Mouse (Mus musculus): Measurements from ENCODE around the gene Cramp1l. TPM values are rescaled to one million over a fixed set of nuclear protein-coding genes. Genes with fewer than 3 reads are reported as not detected.

Gene Cramp1l
- polyA plus RNA-seq, 1 experiment: 19.4 TPM

- H3K27ac ChIP-seq (ENCODE audit: insufficient read depth, low read length): no peak overlapping the region
- no peaks in the 10 kb centered on the region for H3K4me1 ChIP-seq (ENCODE audit: control insufficient read depth, insufficient read depth, low read length)
- peak overlapping the region; percentile 86 for H3K9ac ChIP-seq (ENCODE audit: low read depth, poor library complexity, severe bottlenecking)
- TF ChIP-seq EP300 (IDR thresholded peaks at IDR 0.05; ENCODE audit: insufficient read depth, low read depth, low read length) (no peak), POLR2A (IDR thresholded peaks at IDR 0.05; ENCODE audit: insufficient read depth, low read length) (no peak), CTCF (IDR thresholded peaks at IDR 0.05; ENCODE audit: low read depth, low read length) (no peak)
- H3K9me3 ChIP-seq (replicated peaks; ENCODE audit: control insufficient read depth, insufficient read depth, low read length, poor library complexity, severe bottlenecking): no peaks in the 10 kb centered on the region
- H3K4me3 ChIP-seq (ENCODE audit: low read depth, low read length): peak overlapping the region; percentile 84
- no peaks in the 10 kb centered on the region for H3K27me3 ChIP-seq (ENCODE audit: control insufficient read depth, insufficient read depth, low read length, poor library complexity, severe bottlenecking)
- peaks cover 15% of the 10 kb centered on the region for H3K36me3 ChIP-seq (ENCODE audit: control insufficient read depth, insufficient read depth, low read length, poor library complexity, severe bottlenecking)
These were observed 582 bp downstream of the Cramp1l start for GRCm38 (mm10) chr17:25014841-25015570.

GRCm38 (mm10) chr17:25013606-25014501 lies 1.7 kb downstream of the Cramp1l start:
- H3K27ac ChIP-seq (ENCODE audit: insufficient read depth, low read length): no peak overlapping the region
- peak overlapping the region; percentile 80 for H3K4me3 ChIP-seq (ENCODE audit: low read depth, low read length)
- H3K36me3 ChIP-seq (ENCODE audit: control insufficient read depth, insufficient read depth, low read length, poor library complexity, severe bottlenecking): peaks cover 20% of the 10 kb centered on the region
- TF ChIP-seq CTCF (IDR thresholded peaks at IDR 0.05; ENCODE audit: low read depth, low read length) (no peak), EP300 (IDR thresholded peaks at IDR 0.05; ENCODE audit: insufficient read depth, low read depth, low read length) (no peak), POLR2A (IDR thresholded peaks at IDR 0.05; ENCODE audit: insufficient read depth, low read length) (no peak)
- no peaks in the 10 kb centered on the region for H3K27me3 ChIP-seq (ENCODE audit: control insufficient read depth, insufficient read depth, low read length, poor library complexity, severe bottlenecking)
- H3K4me1 ChIP-seq (ENCODE audit: control insufficient read depth, insufficient read depth, low read length): no peaks in the 10 kb centered on the region
- H3K9ac ChIP-seq (ENCODE audit: low read depth, poor library complexity, severe bottlenecking): peak overlapping the region; percentile 86
- no peaks in the 10 kb centered on the region for H3K9me3 ChIP-seq (replicated peaks; ENCODE audit: control insufficient read depth, insufficient read depth, low read length, poor library complexity, severe bottlenecking)

- TF ChIP-seq POLR2A (IDR thresholded peaks at IDR 0.05; ENCODE audit: insufficient read depth, low read length) (no peak), EP300 (IDR thresholded peaks at IDR 0.05; ENCODE audit: insufficient read depth, low read depth, low read length) (no peak), CTCF (IDR thresholded peaks at IDR 0.05; ENCODE audit: low read depth, low read length) (no peak)
- no peaks in the 10 kb centered on the region for H3K27me3 ChIP-seq (ENCODE audit: control insufficient read depth, insufficient read depth, low read length, poor library complexity, severe bottlenecking)
- no peak overlapping the region for H3K9ac ChIP-seq (ENCODE audit: low read depth, poor library complexity, severe bottlenecking)
- H3K27ac ChIP-seq (ENCODE audit: insufficient read depth, low read length): no peak overlapping the region
- no peak overlapping the region for H3K4me3 ChIP-seq (ENCODE audit: low read depth, low read length)
- no peaks in the 10 kb centered on the region for H3K9me3 ChIP-seq (replicated peaks; ENCODE audit: control insufficient read depth, insufficient read depth, low read length, poor library complexity, severe bottlenecking)
- no peaks in the 10 kb centered on the region for H3K4me1 ChIP-seq (ENCODE audit: control insufficient read depth, insufficient read depth, low read length)
- peaks cover 29% of the 10 kb centered on the region for H3K36me3 ChIP-seq (ENCODE audit: control insufficient read depth, insufficient read depth, low read length, poor library complexity, severe bottlenecking)
These were observed 8.1 kb downstream of the Cramp1l start for GRCm38 (mm10) chr17:25007480-25007879.

GRCm38 (mm10) chr17:25005102-25005501 lies 10.5 kb downstream of the Cramp1l start:
- H3K9ac ChIP-seq (ENCODE audit: low read depth, poor library complexity, severe bottlenecking): no peak overlapping the region
- no peak overlapping the region for H3K4me3 ChIP-seq (ENCODE audit: low read depth, low read length)
- TF ChIP-seq CTCF (IDR thresholded peaks at IDR 0.05; ENCODE audit: low read depth, low read length) (peak; percentile 13), POLR2A (IDR thresholded peaks at IDR 0.05; ENCODE audit: insufficient read depth, low read length) (no peak)
- H3K4me1 ChIP-seq (ENCODE audit: control insufficient read depth, insufficient read depth, low read length): no peaks in the 10 kb centered on the region
- H3K27ac ChIP-seq (ENCODE audit: insufficient read depth, low read length): no peak overlapping the region
- no peaks in the 10 kb centered on the region for H3K9me3 ChIP-seq (replicated peaks; ENCODE audit: control insufficient read depth, insufficient read depth, low read length, poor library complexity, severe bottlenecking)
- H3K36me3 ChIP-seq (ENCODE audit: control insufficient read depth, insufficient read depth, low read length, poor library complexity, severe bottlenecking): peaks cover 20% of the 10 kb centered on the region
- no peaks in the 10 kb centered on the region for H3K27me3 ChIP-seq (ENCODE audit: control insufficient read depth, insufficient read depth, low read length, poor library complexity, severe bottlenecking)

GRCm38 (mm10) chr17:24994721-24995120 lies 20.9 kb downstream of the Cramp1l start:
- no peak overlapping the region for H3K27ac ChIP-seq (ENCODE audit: insufficient read depth, low read length)
- peaks cover 52% of the 10 kb centered on the region for H3K36me3 ChIP-seq (ENCODE audit: control insufficient read depth, insufficient read depth, low read length, poor library complexity, severe bottlenecking)
- H3K27me3 ChIP-seq (ENCODE audit: control insufficient read depth, insufficient read depth, low read length, poor library complexity, severe bottlenecking): no peaks in the 10 kb centered on the region
- H3K9me3 ChIP-seq (replicated peaks; ENCODE audit: control insufficient read depth, insufficient read depth, low read length, poor library complexity, severe bottlenecking): no peaks in the 10 kb centered on the region
- TF ChIP-seq CTCF (IDR thresholded peaks at IDR 0.05; ENCODE audit: low read depth, low read length) (no peak), POLR2A (IDR thresholded peaks at IDR 0.05; ENCODE audit: insufficient read depth, low read length) (no peak), EP300 (IDR thresholded peaks at IDR 0.05; ENCODE audit: insufficient read depth, low read depth, low read length) (no peak)
- no peak overlapping the region for H3K4me3 ChIP-seq (ENCODE audit: low read depth, low read length)
- H3K4me1 ChIP-seq (ENCODE audit: control insufficient read depth, insufficient read depth, low read length): no peaks in the 10 kb centered on the region
- H3K9ac ChIP-seq (ENCODE audit: low read depth, poor library complexity, severe bottlenecking): no peak overlapping the region

- H3K9me3 ChIP-seq (replicated peaks; ENCODE audit: control insufficient read depth, insufficient read depth, low read length, poor library complexity, severe bottlenecking): no peaks in the 10 kb centered on the region
- H3K4me1 ChIP-seq (ENCODE audit: control insufficient read depth, insufficient read depth, low read length): no peaks in the 10 kb centered on the region
- no peak overlapping the region for H3K9ac ChIP-seq (ENCODE audit: low read depth, poor library complexity, severe bottlenecking)
- H3K4me3 ChIP-seq (ENCODE audit: low read depth, low read length): no peak overlapping the region
- TF ChIP-seq EP300 (IDR thresholded peaks at IDR 0.05; ENCODE audit: insufficient read depth, low read depth, low read length) (no peak), CTCF (IDR thresholded peaks at IDR 0.05; ENCODE audit: low read depth, low read length) (no peak), POLR2A (IDR thresholded peaks at IDR 0.05; ENCODE audit: insufficient read depth, low read length) (no peak)
- H3K27ac ChIP-seq (ENCODE audit: insufficient read depth, low read length): no peak overlapping the region
- no peaks in the 10 kb centered on the region for H3K27me3 ChIP-seq (ENCODE audit: control insufficient read depth, insufficient read depth, low read length, poor library complexity, severe bottlenecking)
- peaks cover 29% of the 10 kb centered on the region for H3K36me3 ChIP-seq (ENCODE audit: control insufficient read depth, insufficient read depth, low read length, poor library complexity, severe bottlenecking)
These were observed 28.4 kb downstream of the Cramp1l start for GRCm38 (mm10) chr17:24987221-24987620.
